10 mouse cellular contexts compared by ENCODE assay signal in the genomic region with DNA sequence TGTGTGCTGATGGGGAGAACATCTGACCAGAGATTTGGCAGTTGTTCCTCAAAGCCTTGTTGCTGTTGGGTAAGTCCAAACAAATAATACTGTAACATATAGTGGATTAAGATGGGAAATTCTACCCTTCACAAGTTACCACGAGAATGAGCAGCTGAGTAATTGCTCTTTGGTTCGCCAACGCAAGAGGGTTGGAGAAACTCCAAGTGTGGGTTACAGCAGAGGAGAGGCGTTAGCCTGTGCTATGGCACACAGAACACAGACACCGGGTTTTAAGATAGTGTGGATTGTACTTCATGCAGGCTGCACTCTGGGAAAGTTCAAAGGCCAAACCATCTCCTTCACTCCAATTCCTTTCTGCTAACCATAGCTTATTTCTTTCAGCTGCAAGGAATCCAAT.
"Had no signal": no experiment of that assay in that cellular context is flagged by ENCODE, and none has a peak within 500 bp of the region (broad histone marks: within the 10 kb centered on the region; RNA-seq: fewer than 3 reads in every experiment).

No protein-coding gene starts in this region.

- DNase-seq: kidney, adult 11 months; kidney, adult 8-10 months; kidney, postnatal 10 days; kidney, postnatal 36 days; layer of hippocampus, postnatal 36 days; liver, postnatal 0 days; lung, embryonic 14.5 days; thymus, adult 2 months; thymus, postnatal 14 days; thymus, postnatal 4 days had no signal
